Mouse (Mus musculus): Measurements from ENCODE around the gene Olfr1130. TPM values are rescaled to one million over a fixed set of nuclear protein-coding genes. Genes with fewer than 3 reads are reported as not detected.
"Not testable (repeated sequence)": the region's sequence is repeated elsewhere in the genome, so short reads cannot be mapped to it uniquely, and the experiment has no call there.

Gene Olfr1130
- polyA plus RNA-seq (2016; fragmentation: Nextera tagmentation; extraction: Ambion mirVana): not detected in 2 replicates

GRCm38 (mm10) chr2:87605912-87606311, at the start of gene Olfr1130:
Olfr1130 (plus strand) TSS chr2:87606212.
- not testable (repeated sequence) for DNase-seq (ENCODE audit: low spot score); H3K36me3 ChIP-seq; H3K27ac ChIP-seq (replicated peaks); H3K4me3 ChIP-seq; H3K4me1 ChIP-seq; H3K27me3 ChIP-seq (ENCODE audit: low read depth, poor library complexity, severe bottlenecking); H3K9me3 ChIP-seq (replicated peaks)

- not testable (repeated sequence) for DNase-seq (ENCODE audit: low spot score); H3K4me3 ChIP-seq; H3K9me3 ChIP-seq (replicated peaks); H3K4me1 ChIP-seq; H3K36me3 ChIP-seq; H3K27me3 ChIP-seq (ENCODE audit: low read depth, poor library complexity, severe bottlenecking); H3K27ac ChIP-seq (replicated peaks)
- WGBS: 81% methylated on average over 1 of the region's 1 CpGs
Observed at GRCm38 (mm10) chr2:87573602-87574001, 32.4 kb upstream of the Olfr1130 start, which contains the start of gene Olfr1129. Olfr1129 (plus strand) TSS chr2:87573902.

GRCm38 (mm10) chr2:87626804-87627203, 20.8 kb downstream of the Olfr1130 start, which contains the start of gene Olfr1131:
Olfr1131 (plus strand) TSS chr2:87627104.
- Histone ChIP-seq H3K4me3 (no peak within 1 kb of the TSS), H3K27me3 (ENCODE audit: low read depth, poor library complexity, severe bottlenecking) (no peaks in the 10 kb centered on the region), H3K4me1 (no peaks in the 10 kb centered on the region), H3K9me3 (replicated peaks) (no peaks in the 10 kb centered on the region), H3K27ac (replicated peaks) (no peak within 1 kb of the TSS), H3K36me3 (no peaks in the 10 kb centered on the region)
- DNase-seq (ENCODE audit: low spot score): no peak
- 72% methylated on average over 3 of the region's 3 CpGs for WGBS

GRCm38 (mm10) chr2:87637435-87637834, 31.4 kb downstream of the Olfr1130 start, which contains the start of gene Olfr1132:
Olfr1132 (minus strand) TSS chr2:87637535.
- H3K9me3 ChIP-seq (replicated peaks): no peaks in the 10 kb centered on the region
- no peaks in the 10 kb centered on the region for H3K36me3 ChIP-seq
- H3K27ac ChIP-seq (replicated peaks): no peak within 1 kb of the TSS
- no peak within 1 kb of the TSS for H3K4me3 ChIP-seq
- no peaks in the 10 kb centered on the region for H3K27me3 ChIP-seq (ENCODE audit: low read depth, poor library complexity, severe bottlenecking)
- no peaks in the 10 kb centered on the region for H3K4me1 ChIP-seq
- no peak for DNase-seq (ENCODE audit: low spot score)

- no peaks in the 10 kb centered on the region for H3K36me3 ChIP-seq
- H3K27ac ChIP-seq (replicated peaks): no peak overlapping the region
- no peaks in the 10 kb centered on the region for H3K4me1 ChIP-seq
- no peaks in the 10 kb centered on the region for H3K27me3 ChIP-seq (ENCODE audit: low read depth, poor library complexity, severe bottlenecking)
- no peaks in the 10 kb centered on the region for H3K9me3 ChIP-seq (replicated peaks)
- no peak for DNase-seq (ENCODE audit: low spot score)
- H3K4me3 ChIP-seq: no peak overlapping the region
Observed at GRCm38 (mm10) chr2:87642441-87642840, 36.4 kb downstream of the Olfr1130 start.

GRCm38 (mm10) chr2:87647274-87647673, 41.3 kb downstream of the Olfr1130 start, which contains the start of gene Olfr1133:
Olfr1133 (minus strand) TSS chr2:87647374.
- H3K4me3 ChIP-seq: no peak within 1 kb of the TSS
- H3K4me1 ChIP-seq: no peaks in the 10 kb centered on the region
- H3K9me3 ChIP-seq (replicated peaks): no peaks in the 10 kb centered on the region
- H3K27me3 ChIP-seq (ENCODE audit: low read depth, poor library complexity, severe bottlenecking): no peaks in the 10 kb centered on the region
- H3K27ac ChIP-seq (replicated peaks): no peak within 1 kb of the TSS
- no peaks in the 10 kb centered on the region for H3K36me3 ChIP-seq
- no peak for DNase-seq (ENCODE audit: low spot score)

- no peak for DNase-seq (ENCODE audit: low spot score)
- WGBS: 93% methylated on average over 2 of the region's 2 CpGs
Observed at GRCm38 (mm10) chr2:87658360-87658759, 52.3 kb downstream of the Olfr1130 start, which contains the start of gene Olfr1134. Olfr1134 (minus strand) TSS chr2:87658460.

More at GRCm38 (mm10) chr2:87658360-87658759, 52.3 kb downstream of the Olfr1130 start, which contains the start of gene Olfr1134:
- Histone ChIP-seq H3K4me3 (no peak within 1 kb of the TSS), H3K27ac (replicated peaks) (no peak within 1 kb of the TSS), H3K36me3 (no peaks in the 10 kb centered on the region), H3K4me1 (no peaks in the 10 kb centered on the region), H3K27me3 (ENCODE audit: low read depth, poor library complexity, severe bottlenecking) (no peaks in the 10 kb centered on the region), H3K9me3 (replicated peaks) (no peaks in the 10 kb centered on the region)

Other genes starting within 250 kb of the Olfr1130 start
- not detected in 2 replicates for gene Olfr1121, start 236.3 kb upstream of the Olfr1130 start, polyA plus RNA-seq (2016; fragmentation: Nextera tagmentation; extraction: Ambion mirVana)
- 0.02 TPM in 1 of 2 replicates, not detected in the other for gene Olfr1122, start 220.4 kb upstream of the Olfr1130 start, polyA plus RNA-seq (2016; fragmentation: Nextera tagmentation; extraction: Ambion mirVana)
- not detected in 2 replicates for gene Olfr1123, start 189.6 kb upstream of the Olfr1130 start, polyA plus RNA-seq (2016; fragmentation: Nextera tagmentation; extraction: Ambion mirVana)
- gene Olfr1124, start 175.9 kb upstream of the Olfr1130 start, polyA plus RNA-seq (2016; fragmentation: Nextera tagmentation; extraction: Ambion mirVana): 0.06 and 0.07 TPM in 2 replicates
- gene Olfr1126, start 152.2 kb upstream of the Olfr1130 start, polyA plus RNA-seq (2016; fragmentation: Nextera tagmentation; extraction: Ambion mirVana): not detected in 2 replicates
- not detected in 2 replicates for gene Pramel7, start 109.1 kb upstream of the Olfr1130 start, polyA plus RNA-seq (2016; fragmentation: Nextera tagmentation; extraction: Ambion mirVana)
- not detected in 2 replicates for gene Pramel6, start 99.6 kb upstream of the Olfr1130 start, polyA plus RNA-seq (2016; fragmentation: Nextera tagmentation; extraction: Ambion mirVana)
- not detected in 2 replicates for gene Olfr153, start 74.4 kb upstream of the Olfr1130 start, polyA plus RNA-seq (2016; fragmentation: Nextera tagmentation; extraction: Ambion mirVana)
- gene Olfr1128, start 60.7 kb upstream of the Olfr1130 start, polyA plus RNA-seq (2016; fragmentation: Nextera tagmentation; extraction: Ambion mirVana): not detected in 2 replicates
- not detected in 2 replicates for gene Olfr1129, start 32.3 kb upstream of the Olfr1130 start, polyA plus RNA-seq (2016; fragmentation: Nextera tagmentation; extraction: Ambion mirVana)
- not detected in 2 replicates for gene Olfr1131, start 20.9 kb downstream of the Olfr1130 start, polyA plus RNA-seq (2016; fragmentation: Nextera tagmentation; extraction: Ambion mirVana)
- not detected in 2 replicates for gene Olfr1132, start 31.3 kb downstream of the Olfr1130 start, polyA plus RNA-seq (2016; fragmentation: Nextera tagmentation; extraction: Ambion mirVana)
- not detected in 2 replicates for gene Olfr1133, start 41.2 kb downstream of the Olfr1130 start, polyA plus RNA-seq (2016; fragmentation: Nextera tagmentation; extraction: Ambion mirVana)
- not detected in 2 replicates for gene Olfr1134, start 52.2 kb downstream of the Olfr1130 start, polyA plus RNA-seq (2016; fragmentation: Nextera tagmentation; extraction: Ambion mirVana)
- gene Olfr1135, start 67.5 kb downstream of the Olfr1130 start, polyA plus RNA-seq (2016; fragmentation: Nextera tagmentation; extraction: Ambion mirVana): not detected in 2 replicates
- gene Olfr1136, start 87.7 kb downstream of the Olfr1130 start, polyA plus RNA-seq (2016; fragmentation: Nextera tagmentation; extraction: Ambion mirVana): not detected in 2 replicates
- gene Olfr1137, start 107.0 kb downstream of the Olfr1130 start, polyA plus RNA-seq (2016; fragmentation: Nextera tagmentation; extraction: Ambion mirVana): not detected in 2 replicates
- not detected in 2 replicates for gene Olfr1138, start 133.8 kb downstream of the Olfr1130 start, polyA plus RNA-seq (2016; fragmentation: Nextera tagmentation; extraction: Ambion mirVana)
- not detected in 2 replicates for gene Olfr1140, start 137.5 kb downstream of the Olfr1130 start, polyA plus RNA-seq (2016; fragmentation: Nextera tagmentation; extraction: Ambion mirVana)
- gene Olfr1141, start 147.8 kb downstream of the Olfr1130 start, polyA plus RNA-seq (2016; fragmentation: Nextera tagmentation; extraction: Ambion mirVana): not detected in 2 replicates
- not detected in 2 replicates for gene Olfr152, start 173.3 kb downstream of the Olfr1130 start, polyA plus RNA-seq (2016; fragmentation: Nextera tagmentation; extraction: Ambion mirVana)
- gene Olfr1143, start 194.4 kb downstream of the Olfr1130 start, polyA plus RNA-seq (2016; fragmentation: Nextera tagmentation; extraction: Ambion mirVana): not detected in 2 replicates
- not detected in 2 replicates for gene Olfr1145, start 203.6 kb downstream of the Olfr1130 start, polyA plus RNA-seq (2016; fragmentation: Nextera tagmentation; extraction: Ambion mirVana)
- not detected in 2 replicates for gene Olfr1148, start 224.3 kb downstream of the Olfr1130 start, polyA plus RNA-seq (2016; fragmentation: Nextera tagmentation; extraction: Ambion mirVana)
- gene Olfr1150-ps1, start 237.8 kb downstream of the Olfr1130 start, polyA plus RNA-seq (2016; fragmentation: Nextera tagmentation; extraction: Ambion mirVana): not detected in 2 replicates
- not detected in 2 replicates for gene Olfr1151, start 249.7 kb downstream of the Olfr1130 start, polyA plus RNA-seq (2016; fragmentation: Nextera tagmentation; extraction: Ambion mirVana)

Data from midbrain, embryonic 10.5 days (tissue).